Mouse (Mus musculus) midbrain, embryonic 10.5 days (tissue): ENCODE data around the gene Asna1. TPM values are rescaled to one million over a fixed set of nuclear protein-coding genes. Genes with fewer than 3 reads are reported as not detected.

Experiments used
- DNase-seq: peaks from one replicate; pipeline ENCODE4 v3.0.0-alpha.2; 2017; ENCODE audit warnings: low spot score
- H3K27ac ChIP-seq: fragments of 300-500 bp; sonication (generic); replicated peaks from 2 replicates; pipeline ENCODE4 v1.5.1; 2016; ENCODE audit warnings: mild to moderate bottlenecking
- H3K27me3 ChIP-seq: fragments of 300-500 bp; sonication (generic); 2 replicates; pipeline ENCODE4 v1.6.1; 2016; ENCODE audit warnings: low read depth, mild to moderate bottlenecking; ENCODE audit not compliant: poor library complexity, severe bottlenecking
- H3K36me3 ChIP-seq: fragments of 300-500 bp; sonication (generic); 2 replicates; pipeline ENCODE4 v1.6.1; 2016; ENCODE audit warnings: mild to moderate bottlenecking, moderate library complexity
- H3K4me1 ChIP-seq: fragments of 300-500 bp; sonication (generic); 2 replicates; pipeline ENCODE4 v1.6.1; 2016
- H3K4me3 ChIP-seq: fragments of 300-500 bp; sonication (generic); 2 replicates; pipeline ENCODE4 v1.5.1; 2016; ENCODE audit warnings: mild to moderate bottlenecking, moderate library complexity
- H3K9me3 ChIP-seq: fragments of 300-500 bp; sonication (generic); replicated peaks from 2 replicates; pipeline ENCODE4 v1.6.1; 2016; ENCODE audit warnings: mild to moderate bottlenecking
- WGBS: fragments of 180-500 bp; shearing (Covaris S2); methylation state at CpG from one replicate; pipeline ENCODE4 v1.1.7; 2016; 5-methylcytosine and 5-hydroxymethylcytosine counted together
- polyA plus RNA-seq: library from polyadenylated mRNA; unstranded; fragments of >200 nt; fragmentation: Nextera tagmentation; extraction: Ambion mirVana; gene quantifications from 2 replicates; pipeline ENCODE4 v1.2.1, GENCODE M21; 2016

Gene Asna1
- polyA plus RNA-seq, 1 experiment from 2014 or later, result 160 TPM

DNA sequence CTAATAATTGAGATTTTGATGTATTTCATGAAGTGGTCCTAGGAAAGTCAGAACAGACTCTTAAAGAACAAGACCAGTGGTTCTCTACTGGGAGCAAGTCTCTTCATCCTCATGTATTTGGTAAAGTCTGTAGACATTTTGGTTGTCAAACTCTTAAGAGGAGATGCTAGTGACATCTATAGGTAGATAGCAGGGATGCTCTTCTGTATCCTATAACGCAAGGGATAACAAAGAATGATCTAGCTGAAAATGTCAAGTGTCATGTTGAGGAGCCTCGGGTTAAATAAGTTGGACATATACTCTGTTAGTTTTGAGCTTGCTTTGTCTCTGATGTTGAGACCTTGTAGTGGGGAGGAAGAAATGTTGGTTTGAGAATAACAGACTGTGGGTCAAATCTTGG, 2.8 kb upstream of the Asna1 start:
- H3K27me3 ChIP-seq, result no peaks in the 10 kb centered on the region
- H3K27ac ChIP-seq, result peak overlapping the region; percentile 98
- peaks cover 56% of the 10 kb centered on the region for H3K36me3 ChIP-seq
- WGBS, result 31% methylated on average over 2 of the region's 2 CpGs
- no peaks in the 10 kb centered on the region for H3K9me3 ChIP-seq
- no peak for DNase-seq
- peak overlapping the region; percentile 83 for H3K4me3 ChIP-seq
- peaks cover 44% of the 10 kb centered on the region for H3K4me1 ChIP-seq

DNA sequence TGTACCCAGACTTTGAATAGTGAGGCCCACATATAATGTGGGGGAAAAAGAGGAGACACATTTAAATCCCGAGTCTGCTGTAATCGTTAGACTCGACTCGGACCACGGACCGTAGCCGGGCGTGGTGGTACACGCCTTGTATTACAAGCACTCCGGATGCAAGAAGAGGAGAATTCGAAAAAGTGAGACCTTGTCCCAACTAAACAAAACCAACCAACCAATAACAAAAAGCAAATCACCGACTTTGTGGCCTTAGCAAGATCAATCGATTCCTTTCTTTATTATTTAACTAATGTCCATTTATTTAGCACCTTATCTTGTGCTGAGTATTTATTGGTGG, 2.4 kb upstream of the Asna1 start:
- no peak for DNase-seq
- Histone ChIP-seq H3K9me3 (no peaks in the 10 kb centered on the region), H3K27ac (peak overlapping the region; percentile 98), H3K36me3 (peaks cover 56% of the 10 kb centered on the region), H3K4me3 (peak overlapping the region; percentile 83), H3K4me1 (peaks cover 44% of the 10 kb centered on the region), H3K27me3 (no peaks in the 10 kb centered on the region)
- 2% methylated on average over 13 of the region's 13 CpGs for WGBS

DNA sequence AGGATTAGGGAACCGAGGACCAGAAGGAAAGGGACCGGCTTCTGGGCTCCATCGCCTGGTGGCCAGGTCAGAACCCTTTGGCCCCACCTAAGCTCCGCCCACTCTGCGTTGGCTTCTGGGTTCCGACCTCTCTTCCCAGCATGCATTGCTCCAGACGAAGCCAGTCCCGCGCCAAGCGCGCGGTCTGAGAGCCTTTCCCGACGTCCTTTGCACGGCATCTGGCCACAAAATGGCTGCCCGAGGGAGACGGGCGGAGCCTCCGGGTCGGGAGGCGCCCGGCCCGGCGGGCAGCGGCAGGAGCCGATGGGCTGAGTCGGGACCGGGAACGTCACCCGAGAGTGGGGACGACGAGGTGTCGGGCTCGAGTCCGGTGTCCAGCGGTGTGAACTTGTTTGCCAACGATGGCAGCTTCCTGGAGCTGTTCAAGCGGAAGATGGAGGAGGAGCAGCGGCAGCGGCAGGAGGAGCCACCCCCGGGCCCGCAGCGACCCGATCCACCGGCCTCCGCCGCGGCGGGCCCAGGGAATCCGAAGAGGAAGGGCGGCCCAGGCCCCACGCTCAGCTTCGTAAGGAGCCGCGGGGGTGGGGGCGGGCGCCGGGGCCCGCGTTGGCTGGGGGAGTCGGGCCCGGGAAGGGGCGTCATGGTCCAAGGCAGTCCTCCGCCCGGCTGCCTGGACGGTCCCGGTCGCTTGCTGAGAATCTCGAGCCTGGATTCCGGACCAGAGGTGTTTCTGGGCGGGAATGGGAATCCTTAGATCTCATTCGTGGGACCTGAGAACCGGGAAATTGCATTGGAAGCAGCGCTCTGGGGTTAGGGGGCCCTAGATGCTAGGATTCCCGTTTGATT, 1.8 kb upstream of the Asna1 start, which contains the start of gene Trir:
Gene Trir, plus strand, starts transcription at position 154 of the 846 bp plus-strand sequence.
- peaks cover 44% of the 10 kb centered on the region for H3K4me1 ChIP-seq
- DNase-seq, result peak; percentile 97
- under 1% methylated on average over 75 of the region's 75 CpGs for WGBS
- peak within 1 kb of the TSS; percentile 83 for H3K4me3 ChIP-seq
- H3K36me3 ChIP-seq, result peaks cover 56% of the 10 kb centered on the region
- H3K27ac ChIP-seq, result peak within 1 kb of the TSS; percentile 98
- no peaks in the 10 kb centered on the region for H3K27me3 ChIP-seq
- H3K9me3 ChIP-seq, result no peaks in the 10 kb centered on the region

DNA sequence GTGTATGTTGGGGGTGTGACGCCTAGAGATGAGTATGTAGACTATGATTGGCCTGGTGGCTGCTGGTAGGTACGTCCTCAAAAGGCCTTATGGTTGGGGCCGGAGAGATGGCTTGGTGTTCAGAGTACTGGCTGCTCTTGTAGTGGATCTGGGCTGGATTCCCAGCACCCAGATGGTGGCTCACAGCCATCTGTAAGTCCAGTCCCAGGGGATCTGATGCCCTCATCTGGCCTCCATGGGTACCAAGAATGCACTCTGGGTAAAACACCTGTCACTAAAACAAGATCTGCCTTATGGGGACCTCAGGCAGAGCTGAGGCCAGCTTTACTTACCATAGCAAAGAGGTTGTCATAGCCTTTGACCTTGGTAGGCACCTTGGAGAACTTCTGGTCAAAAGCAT, 1.2 kb downstream of the Asna1 start:
- Histone ChIP-seq H3K27me3 (no peaks in the 10 kb centered on the region), H3K27ac (no peak overlapping the region), H3K4me1 (peaks cover 37% of the 10 kb centered on the region), H3K36me3 (peaks cover 57% of the 10 kb centered on the region), H3K4me3 (peak overlapping the region; percentile 83), H3K9me3 (no peaks in the 10 kb centered on the region)
- 96% methylated on average over 3 of the region's 3 CpGs for WGBS
- no peak for DNase-seq

DNA sequence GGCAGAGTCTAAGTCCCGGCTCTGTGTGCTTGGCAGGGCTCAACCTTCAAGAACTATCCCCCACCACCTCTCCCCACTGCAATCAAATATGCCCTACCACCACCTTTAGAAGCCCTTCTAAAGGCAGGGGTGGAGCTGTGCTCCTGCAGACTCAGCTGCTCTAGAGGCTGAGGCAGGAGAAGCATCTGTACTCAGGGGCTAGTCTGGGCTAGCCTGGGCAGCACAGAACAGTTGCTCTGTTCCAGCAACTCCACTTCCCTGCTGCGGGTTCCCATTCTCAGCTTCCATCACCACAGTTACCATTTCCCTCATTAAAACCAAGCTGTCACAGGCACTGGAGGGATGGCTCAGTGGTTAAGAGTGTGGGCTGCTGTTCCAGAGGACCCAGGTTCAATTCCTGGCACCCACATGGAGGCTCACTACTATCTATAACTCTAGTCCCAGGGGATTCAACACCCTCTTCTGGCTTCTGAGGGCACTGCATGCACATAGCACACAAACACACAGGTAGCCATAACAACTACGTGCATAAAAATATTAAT, 3.5 kb downstream of the Asna1 start:
- Histone ChIP-seq H3K4me3 (no peak overlapping the region), H3K9me3 (no peaks in the 10 kb centered on the region), H3K27me3 (no peaks in the 10 kb centered on the region), H3K36me3 (peaks cover 71% of the 10 kb centered on the region), H3K4me1 (peaks cover 36% of the 10 kb centered on the region), H3K27ac (no peak overlapping the region)
- no peak for DNase-seq
- WGBS, result 95% methylated on average over 3 of the region's 3 CpGs

DNA sequence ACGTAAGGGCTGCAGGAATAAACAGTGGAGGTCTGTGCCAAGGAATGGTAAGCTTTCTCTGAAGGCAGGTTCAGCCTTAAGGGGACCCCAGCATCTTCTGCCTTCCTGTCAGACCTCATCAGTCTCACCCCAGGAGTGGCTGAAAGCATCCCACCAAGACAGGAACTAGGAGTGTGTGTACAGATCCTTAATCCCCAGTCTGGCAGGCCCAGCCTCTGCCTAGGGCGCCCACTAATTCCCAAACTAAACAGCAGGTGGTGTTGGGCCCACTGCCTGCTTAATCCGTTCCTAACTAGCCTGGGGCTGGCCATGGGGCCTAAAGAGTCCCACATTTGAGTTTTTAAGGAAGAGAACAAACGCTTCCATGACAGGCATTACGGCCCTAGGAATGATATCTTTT, 7.9 kb downstream of the Asna1 start:
- Histone ChIP-seq H3K36me3 (peaks cover 51% of the 10 kb centered on the region), H3K27me3 (peaks cover 28% of the 10 kb centered on the region), H3K4me3 (no peak overlapping the region), H3K27ac (no peak overlapping the region), H3K4me1 (peaks cover 19% of the 10 kb centered on the region), H3K9me3 (no peaks in the 10 kb centered on the region)
- no peak for DNase-seq
- 31% methylated on average over 5 of the region's 5 CpGs for WGBS

DNA sequence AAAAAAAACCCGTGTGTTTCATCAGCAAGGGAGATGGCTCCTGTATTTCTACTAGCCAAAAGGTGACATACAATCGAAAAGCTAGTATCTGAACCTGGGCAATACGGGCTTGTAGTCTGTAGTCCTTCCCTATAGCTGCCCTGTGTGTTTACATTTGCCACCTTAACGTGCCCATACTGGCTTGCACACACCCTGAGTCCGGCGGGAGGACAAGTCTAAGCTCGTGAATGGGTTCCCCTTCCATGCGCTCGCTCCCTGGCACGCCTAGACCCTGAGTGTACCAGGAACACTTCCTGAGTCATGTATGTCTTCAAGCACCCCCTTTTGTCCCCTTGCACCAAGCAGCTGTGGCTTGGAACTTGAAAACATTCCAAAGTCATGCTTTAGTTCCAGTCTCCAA, 8.4 kb downstream of the Asna1 start:
- Histone ChIP-seq H3K4me1 (peaks cover 19% of the 10 kb centered on the region), H3K27ac (no peak overlapping the region), H3K27me3 (peaks cover 33% of the 10 kb centered on the region), H3K36me3 (peaks cover 46% of the 10 kb centered on the region), H3K4me3 (no peak overlapping the region), H3K9me3 (no peaks in the 10 kb centered on the region)
- no peak for DNase-seq
- 70% methylated on average over 10 of the region's 10 CpGs for WGBS

DNA sequence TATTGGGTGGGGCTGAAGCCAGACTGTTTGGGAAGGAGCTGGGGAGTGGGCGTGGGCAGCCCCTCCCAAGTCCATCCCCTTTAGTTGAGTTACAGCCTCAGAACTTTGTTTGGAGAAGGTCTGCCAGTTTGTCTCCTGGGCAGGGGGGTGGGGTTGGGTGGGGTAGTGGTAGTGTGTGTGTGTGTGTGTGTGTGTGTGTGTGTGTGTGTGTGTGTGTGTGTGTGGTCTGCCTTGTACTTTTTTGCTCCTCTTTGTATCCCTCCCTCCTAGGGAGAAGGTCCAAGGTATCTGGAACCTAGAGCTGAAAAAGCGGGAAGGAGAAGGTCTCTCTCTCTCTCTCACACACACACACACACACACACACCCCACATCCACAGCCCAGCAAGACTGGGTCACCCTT, 10.7 kb downstream of the Asna1 start, which contains the start of gene Best2:
Gene Best2, minus strand, starts transcription at position 101 of the 400 bp plus-strand sequence.
- Histone ChIP-seq H3K4me3 (peak within 1 kb of the TSS; percentile 51), H3K27ac (peak within 1 kb of the TSS; percentile 39; the same call in 1 of the 2 replicates), H3K4me1 (peaks cover 24% of the 10 kb centered on the region), H3K27me3 (peaks cover 50% of the 10 kb centered on the region), H3K36me3 (peaks cover 23% of the 10 kb centered on the region), H3K9me3 (no peaks in the 10 kb centered on the region)
- DNase-seq, result no peak
- 65% methylated on average over 2 of the region's 2 CpGs for WGBS

DNA sequence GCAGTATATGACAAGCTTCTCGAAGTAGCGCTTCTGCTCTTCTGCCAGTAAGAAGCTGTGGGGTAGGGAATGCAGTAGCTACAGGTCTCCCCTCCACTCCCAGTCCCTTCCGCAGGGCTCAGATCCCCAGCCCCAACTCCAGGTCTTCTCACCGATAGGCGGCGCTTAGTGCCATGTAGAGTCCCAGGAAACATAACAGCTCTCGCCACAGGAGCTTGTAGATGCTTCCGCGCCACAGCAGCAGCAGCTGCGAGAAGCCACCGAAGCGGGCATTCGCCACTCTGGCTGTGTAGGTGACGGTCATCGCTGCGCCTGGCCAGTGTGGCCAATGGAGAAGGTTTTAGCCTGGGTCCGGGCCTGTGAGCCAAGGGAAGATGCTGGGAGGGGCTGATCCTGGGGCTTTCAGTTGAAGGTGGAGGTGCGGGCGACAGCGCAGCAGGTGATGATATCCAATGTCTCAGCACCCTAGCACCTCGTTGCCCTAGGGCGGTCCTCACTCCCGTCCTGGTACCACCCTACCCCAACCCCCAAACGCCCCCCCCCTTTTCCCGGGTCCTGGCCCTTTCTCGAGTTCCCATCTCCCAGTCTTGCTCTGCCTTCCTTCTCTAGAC, 11.7 kb downstream of the Asna1 start:
- 5% methylated on average over 26 of the region's 26 CpGs for WGBS

DNA sequence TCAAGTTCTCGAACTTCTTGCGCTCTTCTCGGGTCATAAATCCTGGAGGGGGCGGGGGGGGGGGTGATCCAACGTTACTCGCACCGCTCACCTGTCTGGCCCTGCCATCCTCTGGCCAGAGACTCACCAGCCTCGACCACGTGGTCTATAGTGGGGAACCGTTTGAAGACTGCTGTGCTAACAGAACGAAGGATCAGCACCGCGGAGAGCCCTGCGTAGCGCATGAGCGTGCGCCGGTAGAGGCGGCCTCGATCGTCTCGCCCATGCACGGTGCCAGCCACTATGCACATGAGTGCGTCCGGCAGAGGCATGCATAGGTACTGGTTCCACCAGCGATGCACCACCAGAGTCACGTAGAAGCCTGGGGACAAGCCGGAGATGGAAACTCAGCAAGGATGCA, 13.8 kb downstream of the Asna1 start:
- H3K4me3 ChIP-seq, result peak overlapping the region; percentile 21
- WGBS, result 13% methylated on average over 28 of the region's 28 CpGs
- no peaks in the 10 kb centered on the region for H3K36me3 ChIP-seq
- DNase-seq, result no peak
- peaks cover 77% of the 10 kb centered on the region for H3K27me3 ChIP-seq
- H3K9me3 ChIP-seq, result no peaks in the 10 kb centered on the region
- H3K4me1 ChIP-seq, result peaks cover 12% of the 10 kb centered on the region
- H3K27ac ChIP-seq, result no peak overlapping the region

More for the DNA sequence above, 11.7 kb downstream of the Asna1 start:
- peak; percentile 77 for DNase-seq
- H3K4me1 ChIP-seq, result peaks cover 24% of the 10 kb centered on the region
- H3K27ac ChIP-seq, result peak overlapping the region; percentile 39; the same call in 1 of the 2 replicates
- peak overlapping the region; percentile 51 for H3K4me3 ChIP-seq
- no peaks in the 10 kb centered on the region for H3K9me3 ChIP-seq
- H3K36me3 ChIP-seq, result peaks cover 12% of the 10 kb centered on the region
- peaks cover 61% of the 10 kb centered on the region for H3K27me3 ChIP-seq

DNA sequence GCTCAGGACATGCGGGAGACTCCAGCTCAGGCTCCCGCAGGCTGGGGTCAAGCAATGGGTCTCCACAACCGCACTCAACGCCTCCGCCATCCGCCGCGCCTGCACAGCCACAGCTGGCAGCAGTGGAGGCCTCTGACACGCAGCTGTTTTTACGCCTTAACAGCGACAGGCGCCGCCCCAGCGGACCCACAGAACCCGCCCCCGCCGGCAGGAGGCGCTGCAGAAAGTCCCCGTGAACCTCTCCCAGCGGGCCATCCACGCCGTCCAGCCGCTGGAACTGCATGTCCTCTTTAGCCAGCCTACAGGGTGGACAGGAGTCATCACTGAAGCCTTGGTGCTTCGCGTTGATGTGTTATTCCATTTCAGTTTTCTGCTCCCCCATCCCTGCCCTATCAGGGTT, 17.4 kb downstream of the Asna1 start:
- Histone ChIP-seq H3K27ac (no peak overlapping the region), H3K36me3 (no peaks in the 10 kb centered on the region), H3K9me3 (no peaks in the 10 kb centered on the region), H3K27me3 (peaks cover 54% of the 10 kb centered on the region), H3K4me3 (no peak overlapping the region), H3K4me1 (peaks cover 4% of the 10 kb centered on the region)
- DNase-seq, result no peak
- 14% methylated on average over 25 of the region's 25 CpGs for WGBS

DNA sequence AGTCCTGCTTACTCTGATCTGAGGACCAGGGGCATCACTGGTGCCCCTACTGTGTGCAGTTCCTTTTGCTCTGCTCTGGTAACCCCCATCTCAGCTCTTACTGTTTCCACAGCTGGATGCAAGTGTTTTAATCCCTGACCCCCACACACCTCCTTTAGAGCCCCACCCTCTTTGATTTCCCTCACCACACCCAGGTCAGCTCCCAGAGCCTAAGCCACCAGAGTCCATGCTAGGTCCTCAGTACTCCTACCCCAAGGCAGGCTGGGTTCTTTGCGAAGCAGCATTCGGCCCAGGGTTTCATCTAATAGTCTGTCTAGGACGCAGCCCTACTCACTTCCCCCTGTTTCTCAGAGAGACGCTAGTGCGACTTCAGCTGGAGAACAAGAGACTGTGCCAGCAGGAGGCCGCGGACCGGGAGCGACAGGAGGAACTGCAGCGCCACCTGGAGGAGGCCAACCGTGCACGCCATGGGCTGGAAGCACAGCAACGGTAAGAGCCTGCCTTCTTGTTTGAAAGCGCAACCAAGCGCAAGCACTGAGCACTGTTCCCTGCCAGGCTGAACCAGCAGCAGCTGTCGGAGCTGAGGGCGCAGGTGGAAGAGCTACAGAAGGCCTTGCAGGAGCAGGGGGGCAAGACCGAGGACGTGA, 27.3 kb downstream of the Asna1 start:
- Histone ChIP-seq H3K36me3 (no peaks in the 10 kb centered on the region), H3K27me3 (peaks cover 37% of the 10 kb centered on the region), H3K4me1 (peaks cover 19% of the 10 kb centered on the region), H3K27ac (peak overlapping the region; percentile 77), H3K4me3 (peak overlapping the region; percentile 41), H3K9me3 (no peaks in the 10 kb centered on the region)
- 4% methylated on average over 19 of the region's 19 CpGs for WGBS
- peak; percentile 90 for DNase-seq
